Mouse (Mus musculus) c-Kit-positive CD71-positive TER-119-negative erythroid progenitor cells, embryonic 14.5 days (primary cell): ENCODE data around the gene Timp2.
"Not testable (repeated sequence)": the region's sequence is repeated elsewhere in the genome, so short reads cannot be mapped to it uniquely, and the experiment has no call there.

ENCODE experiments used
- DNase-seq: peaks from one replicate; pipeline ENCODE4 v3.0.0-alpha.2; 2013; ENCODE audit warnings: low read depth

The Timp2 gene

DNA sequence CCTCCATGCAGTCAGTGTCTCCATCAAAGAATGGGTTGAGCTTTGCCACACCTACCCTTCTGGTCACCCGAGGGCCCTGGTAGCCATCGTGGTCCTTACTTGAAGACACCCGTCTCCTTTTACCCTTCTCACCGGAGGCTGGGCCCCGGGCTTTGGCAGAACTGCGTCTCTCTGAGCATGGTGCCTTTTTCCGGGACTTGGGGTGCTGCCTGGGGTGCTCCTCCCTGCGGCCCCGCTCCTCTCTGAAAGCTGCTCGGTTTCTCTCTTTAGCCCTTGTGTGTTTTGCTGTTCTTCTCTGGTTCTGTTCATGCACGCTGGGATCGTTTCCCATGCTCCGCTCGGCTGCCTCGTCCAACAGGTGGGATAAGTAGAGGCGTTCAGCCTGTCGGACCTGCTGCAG, 22.1 kb downstream of the Timp2 start:
- DNase-seq = no peak

DNA sequence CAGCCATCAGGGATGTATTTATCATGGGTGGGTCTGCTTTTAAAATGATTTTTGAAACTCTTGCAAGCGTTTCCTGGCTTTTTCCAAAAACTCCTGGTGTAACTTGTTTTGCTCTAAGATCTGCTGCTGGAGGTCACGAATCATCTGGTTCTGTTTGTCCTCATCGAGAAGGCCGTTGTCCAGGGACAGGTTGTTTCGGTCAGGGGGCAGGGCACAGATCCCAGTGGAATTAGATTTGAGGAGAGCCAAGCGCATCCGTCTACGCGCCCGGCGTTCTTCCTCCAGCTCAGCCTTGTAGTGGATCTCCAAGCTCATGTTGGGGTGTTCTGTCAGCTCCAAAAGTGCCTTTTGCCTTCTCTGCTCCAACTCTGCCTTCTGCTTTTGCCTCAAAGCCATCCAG, 23.2 kb downstream of the Timp2 start:
- DNase-seq = no peak

DNA sequence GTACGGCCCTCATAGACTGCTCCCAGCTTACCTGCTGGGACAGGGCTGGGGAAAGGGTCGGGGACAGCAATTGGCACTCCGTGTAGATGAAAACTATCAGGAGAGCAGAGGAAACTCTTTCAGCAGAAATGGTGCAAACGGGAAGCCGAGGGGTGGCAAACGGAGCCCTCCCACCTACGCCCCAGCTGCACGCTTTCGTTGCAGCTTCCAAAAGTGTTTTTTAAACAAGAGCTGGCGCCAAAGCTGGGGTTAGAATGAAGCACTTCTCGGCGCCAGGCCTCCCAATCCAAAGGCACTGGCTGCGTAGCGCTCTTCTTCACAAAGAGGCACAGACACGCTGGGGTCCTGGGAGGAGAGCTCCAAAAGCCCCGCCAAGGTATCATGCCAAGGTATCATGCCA, 24.8 kb downstream of the Timp2 start:
- no peak for DNase-seq

DNA sequence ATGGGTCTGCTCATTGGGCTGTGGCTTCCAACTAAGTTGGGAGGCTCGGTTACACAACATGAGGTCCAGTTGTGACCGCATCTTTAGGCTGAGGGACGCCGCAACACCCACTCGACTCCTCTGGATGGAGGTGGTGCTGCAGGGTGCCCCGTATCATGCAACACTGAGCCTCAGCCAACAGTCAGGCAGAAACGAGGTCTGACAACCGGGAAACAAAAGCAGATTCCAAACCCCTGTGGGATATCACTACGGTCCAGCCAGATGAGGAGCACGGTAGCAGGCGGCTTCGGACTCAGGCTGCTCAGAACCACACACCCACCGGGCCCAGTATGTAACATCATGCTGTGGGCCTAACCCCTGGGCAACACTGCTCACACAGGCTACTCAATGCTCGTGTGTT, 25.2 kb downstream of the Timp2 start:
- no peak for DNase-seq

DNA sequence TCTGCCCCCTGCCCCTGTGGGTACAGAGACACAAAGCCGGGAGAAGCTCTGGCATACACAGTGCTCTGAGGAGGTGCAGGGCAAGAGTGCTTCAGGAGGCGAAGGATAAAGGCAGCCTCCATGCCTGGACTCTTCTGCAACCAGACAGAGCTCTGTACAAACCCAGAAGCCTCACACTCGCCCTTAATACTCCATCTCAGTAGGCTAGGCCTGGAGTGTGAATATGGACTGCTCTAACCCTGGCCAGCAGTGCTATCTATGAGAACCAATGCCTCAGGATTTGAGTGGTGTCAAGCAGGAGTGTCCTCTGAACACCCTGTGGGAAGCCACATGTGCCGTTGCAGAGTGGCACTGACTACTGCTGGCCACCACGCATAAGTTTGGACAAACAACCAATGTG, 26.6 kb downstream of the Timp2 start:
- no peak for DNase-seq

DNA sequence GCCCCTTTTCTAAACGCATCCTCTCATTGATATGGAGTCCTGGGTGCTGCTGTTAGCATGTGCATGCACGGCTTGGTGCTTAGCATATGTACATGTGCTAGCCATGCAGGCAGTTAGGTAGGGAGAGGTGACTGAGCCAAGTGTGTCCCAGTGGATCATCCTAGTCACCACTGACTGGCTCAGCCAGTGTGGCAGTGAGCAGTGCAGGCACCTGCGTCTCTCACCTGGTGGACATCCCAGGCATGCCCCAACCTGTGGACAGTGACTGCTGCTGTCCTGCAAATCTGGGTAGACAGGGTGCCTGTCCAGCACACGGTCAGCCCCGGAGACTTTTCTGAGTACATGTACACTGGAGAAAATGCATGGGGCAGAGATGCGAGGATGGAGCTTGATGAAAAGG, 27.0 kb downstream of the Timp2 start:
- no peak for DNase-seq

DNA sequence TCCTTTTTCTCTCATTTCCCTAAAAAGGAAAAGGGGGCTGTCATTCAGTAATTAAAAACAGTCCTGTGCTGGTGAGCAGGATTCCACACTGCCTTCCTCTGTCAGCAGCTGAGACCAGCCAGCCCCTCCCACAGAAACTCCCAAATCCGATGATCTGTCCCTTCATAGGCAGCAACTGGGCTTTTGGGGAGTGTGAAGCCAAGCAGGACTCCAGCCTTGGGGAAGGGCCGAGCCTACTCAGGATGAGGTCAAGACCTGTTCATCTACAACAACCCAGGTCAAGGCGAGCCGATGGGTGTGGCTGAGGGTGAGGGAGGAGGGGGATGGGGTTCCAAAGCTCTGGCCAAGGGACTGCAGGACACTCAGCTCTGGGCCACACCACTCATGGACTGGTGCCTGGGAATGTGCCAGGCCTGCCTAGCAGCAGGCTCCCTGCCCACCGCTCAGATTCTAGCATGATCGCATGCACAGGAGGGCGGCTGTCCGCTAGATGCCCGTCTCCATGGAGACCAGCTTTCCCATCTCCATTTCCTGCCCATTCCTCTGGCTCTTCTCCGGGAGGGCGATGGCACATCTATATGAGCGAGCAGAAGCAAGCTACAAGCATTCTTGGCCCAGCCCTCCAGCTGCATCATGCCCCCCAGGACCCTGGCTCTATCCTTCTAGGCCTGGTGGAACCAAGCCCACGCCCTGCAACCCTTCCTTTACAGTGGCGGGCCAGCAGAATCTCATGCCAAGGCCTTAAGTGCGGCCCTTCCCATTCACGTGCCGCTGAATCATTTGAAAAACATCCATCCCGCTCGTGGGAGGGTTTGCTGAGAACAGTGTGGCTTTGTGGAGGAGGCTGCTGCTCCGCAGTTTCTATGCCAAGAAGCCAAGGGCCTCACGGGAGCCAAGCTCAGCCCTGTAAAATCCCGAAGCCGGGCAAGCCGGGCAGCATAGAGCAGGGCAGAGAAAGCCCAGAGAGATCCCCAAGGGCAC, 28.3 kb downstream of the Timp2 start:
- no peak for DNase-seq

DNA sequence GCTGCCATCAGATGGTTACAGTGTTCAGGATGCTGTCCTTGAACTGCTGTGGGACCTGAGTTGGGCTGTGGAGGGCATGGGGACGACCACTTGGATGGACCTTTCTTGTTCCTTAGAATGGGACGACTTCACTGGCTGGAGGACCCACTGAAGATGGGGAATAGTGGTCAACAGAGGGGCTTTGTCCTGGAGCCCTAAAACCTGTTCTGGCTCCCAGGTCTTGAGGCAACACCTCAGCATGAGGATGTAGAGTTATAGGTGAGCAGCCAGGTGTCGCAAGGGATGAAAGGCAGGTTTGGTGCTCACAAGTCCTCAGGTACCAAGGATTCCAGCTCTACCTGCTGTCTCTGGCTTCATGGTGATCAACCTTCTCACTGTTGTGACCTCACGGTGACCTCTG, 29.0 kb downstream of the Timp2 start:
- no peak for DNase-seq

DNA sequence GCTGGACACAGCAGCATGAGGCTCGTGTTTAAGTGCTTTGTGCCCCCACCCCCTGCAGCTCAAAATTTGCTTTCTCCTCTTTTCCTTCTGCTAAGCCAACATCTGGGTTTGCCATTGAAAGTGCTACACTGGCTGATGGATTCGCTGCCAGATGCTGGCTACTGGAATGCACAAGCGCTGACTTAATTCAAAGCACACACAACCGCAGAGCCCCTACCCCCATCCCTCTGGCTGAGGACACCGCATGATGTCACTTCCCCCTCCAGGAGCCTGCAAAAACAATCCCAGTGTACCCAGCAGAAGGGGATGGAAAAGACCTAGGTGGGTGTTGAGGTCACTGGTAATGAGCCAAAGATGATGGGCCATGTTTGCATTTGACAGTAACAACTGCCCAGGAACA, 31.0 kb downstream of the Timp2 start:
- DNase-seq = no peak

DNA sequence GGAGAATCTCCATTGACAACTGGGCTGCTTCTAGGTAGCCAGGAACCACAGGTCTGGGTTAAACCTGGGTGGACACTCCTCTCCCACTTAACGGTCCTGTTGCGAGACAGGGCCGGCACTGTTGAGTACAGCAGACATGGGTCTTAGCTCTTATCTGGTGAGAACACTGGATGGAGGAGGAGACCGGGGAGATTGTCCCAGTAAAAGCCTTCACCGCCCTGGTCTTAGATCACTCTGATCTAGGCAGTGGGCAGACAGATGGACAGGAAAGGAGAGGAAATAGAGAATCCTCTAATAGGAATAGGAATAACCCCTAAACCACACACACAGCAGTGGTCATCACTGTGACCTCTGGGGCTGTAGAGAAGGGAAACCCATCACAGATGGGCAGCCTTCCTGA, 31.6 kb downstream of the Timp2 start:
- DNase-seq = no peak

DNA sequence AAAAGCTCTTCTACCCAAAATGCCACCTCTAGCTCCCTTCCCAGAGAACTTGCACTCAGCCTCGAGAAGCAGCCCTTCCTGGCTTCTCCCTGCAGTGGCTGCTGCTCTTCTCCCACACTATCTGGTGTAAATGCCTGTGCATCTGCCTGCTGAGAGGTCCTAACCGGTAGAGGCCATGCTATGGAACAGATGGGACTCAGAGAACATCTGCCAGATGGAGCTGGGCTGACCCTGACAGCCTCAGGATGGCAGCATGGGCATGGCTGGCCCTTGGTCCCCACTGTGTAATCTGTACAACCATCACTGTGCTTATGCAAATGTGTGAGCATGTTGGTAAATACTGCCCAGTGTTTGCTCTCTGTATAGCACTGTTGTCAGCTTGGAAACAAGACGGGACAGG, 32.9 kb downstream of the Timp2 start:
- no peak for DNase-seq

DNA sequence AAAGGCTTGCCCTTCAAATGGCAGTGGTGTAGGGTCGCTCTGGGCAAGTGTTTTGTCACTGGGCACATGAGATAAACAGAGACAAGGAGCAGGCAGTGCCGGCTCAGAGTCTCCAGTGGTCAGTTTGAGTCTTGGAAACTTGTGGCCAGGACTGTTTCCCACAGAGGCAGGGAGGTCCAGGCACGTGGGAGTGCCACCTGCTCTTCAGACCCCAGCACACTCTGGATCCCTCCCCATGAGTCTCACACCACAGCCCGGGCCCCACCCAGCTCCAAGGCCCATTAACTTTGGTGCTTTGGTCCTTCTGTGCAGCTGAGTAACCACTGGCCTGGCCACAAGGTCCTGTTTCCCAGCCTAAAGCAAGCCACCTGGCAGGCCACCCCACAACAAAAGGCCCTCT, 33.6 kb downstream of the Timp2 start:
- no peak for DNase-seq

DNA sequence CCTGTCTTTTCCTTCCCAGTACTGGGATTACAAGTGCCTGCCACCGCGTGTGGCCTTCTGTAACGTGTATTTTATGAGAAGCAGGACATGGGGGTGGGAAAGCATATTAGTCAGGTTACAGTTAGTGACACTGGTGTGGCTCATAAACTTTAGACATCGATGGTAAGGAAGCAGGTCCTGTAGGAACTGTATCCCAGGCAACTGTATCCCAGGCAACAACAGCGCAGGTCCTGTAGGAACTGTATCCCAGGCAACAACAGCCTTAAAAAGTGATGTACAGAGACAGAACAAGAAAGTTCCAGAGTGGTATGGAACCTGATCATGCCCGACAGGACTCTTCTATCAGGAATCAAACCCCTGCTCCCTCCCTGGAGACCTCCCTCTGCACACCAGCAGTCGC, 34.0 kb downstream of the Timp2 start:
- DNase-seq = no peak

DNA sequence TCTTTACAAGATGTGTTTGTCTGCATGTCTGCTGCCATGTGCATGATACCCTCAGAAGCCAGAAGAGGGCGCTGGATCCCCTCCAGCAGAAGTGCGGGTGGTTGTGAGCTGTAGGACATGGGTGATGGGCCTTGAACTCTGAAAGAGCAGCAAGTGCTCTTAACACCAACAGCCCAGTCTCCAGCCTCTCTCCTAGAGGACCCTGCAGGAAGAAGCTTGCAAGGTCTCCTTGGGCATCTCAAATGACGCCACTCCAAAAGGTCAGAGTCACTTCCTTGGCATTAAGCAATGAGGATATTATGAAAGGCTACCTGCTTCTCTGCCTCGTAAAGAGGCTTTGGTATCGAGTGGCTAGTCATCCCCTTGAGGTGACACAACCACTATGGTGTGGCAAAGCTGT, 36.9 kb downstream of the Timp2 start:
- DNase-seq = no peak

DNA sequence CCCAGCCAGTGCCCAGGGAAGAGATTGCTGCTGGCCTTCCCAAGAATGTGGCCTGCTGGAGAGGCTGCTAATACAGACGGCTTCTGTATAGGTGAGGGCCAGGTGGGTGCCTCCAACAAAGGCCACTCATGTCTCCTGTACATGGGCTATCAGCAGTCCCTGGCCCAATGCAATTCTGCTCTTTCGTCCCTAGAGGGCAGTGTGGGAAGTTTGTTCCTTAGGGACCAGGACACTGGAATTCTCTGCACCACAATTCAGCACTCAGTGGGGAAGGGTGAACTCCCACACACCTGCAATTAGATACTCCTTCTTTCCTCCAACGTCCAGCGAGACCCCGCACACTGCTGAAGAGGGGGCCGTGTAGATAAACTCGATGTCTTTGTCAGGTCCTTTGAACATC, 38.4 kb downstream of the Timp2 start:
- DNase-seq = peak; percentile 39

DNA sequence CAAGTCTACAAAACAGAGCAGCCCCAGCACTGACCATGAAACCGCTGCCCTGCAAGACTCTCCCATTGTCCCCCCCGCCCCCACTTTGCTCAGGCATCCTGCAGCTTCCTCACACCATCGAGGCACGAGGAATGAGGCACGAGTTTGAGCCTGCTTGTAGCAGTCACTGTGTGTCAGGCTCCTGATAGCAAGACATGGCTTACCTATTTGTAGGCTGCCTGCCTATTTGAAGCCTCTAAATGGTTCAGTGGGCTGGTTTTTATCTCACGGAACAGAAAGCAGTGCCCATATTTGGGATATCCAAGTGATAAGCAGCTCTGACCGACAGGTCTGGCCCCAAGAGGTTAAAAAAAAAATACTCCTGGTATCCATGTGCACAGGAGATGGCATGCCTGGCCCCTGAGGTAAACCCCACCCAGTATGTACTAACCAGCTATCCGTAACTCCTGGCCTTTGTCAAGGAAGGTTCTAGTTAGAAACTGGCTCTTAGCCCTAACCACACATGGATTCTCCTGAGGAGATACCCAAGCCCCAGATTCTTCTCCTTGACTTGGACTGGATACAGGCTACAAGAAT, 39.2 kb downstream of the Timp2 start:
- DNase-seq = no peak

DNA sequence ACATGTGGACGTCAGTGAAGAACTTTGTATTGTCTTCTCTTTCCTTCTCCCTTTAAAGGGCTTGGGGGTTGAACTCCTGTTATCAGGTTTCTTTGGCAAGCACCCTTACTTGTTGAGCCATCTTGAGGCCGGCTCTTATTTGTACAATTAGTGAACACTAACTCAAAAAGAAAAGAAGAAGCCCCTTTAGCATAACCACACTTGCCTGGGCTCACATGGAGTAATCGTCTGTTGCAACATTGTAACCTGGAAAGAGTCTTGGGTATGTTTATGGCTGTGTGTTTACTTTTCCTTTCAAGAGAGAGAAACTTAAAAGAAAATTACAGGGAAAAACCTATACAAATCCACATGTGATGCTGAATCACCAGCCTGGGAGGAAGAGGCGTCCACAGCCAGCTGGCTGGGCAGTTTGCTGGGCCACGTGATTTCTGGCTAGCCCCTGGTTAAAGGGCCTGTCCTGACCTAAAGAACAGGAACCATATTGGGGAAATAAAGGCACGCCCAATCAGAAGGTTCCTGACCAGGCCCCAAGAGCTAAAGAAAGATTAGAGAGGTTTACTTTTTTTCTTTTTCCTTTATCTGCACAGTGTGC, 43.3 kb downstream of the Timp2 start:
- no peak for DNase-seq

DNA sequence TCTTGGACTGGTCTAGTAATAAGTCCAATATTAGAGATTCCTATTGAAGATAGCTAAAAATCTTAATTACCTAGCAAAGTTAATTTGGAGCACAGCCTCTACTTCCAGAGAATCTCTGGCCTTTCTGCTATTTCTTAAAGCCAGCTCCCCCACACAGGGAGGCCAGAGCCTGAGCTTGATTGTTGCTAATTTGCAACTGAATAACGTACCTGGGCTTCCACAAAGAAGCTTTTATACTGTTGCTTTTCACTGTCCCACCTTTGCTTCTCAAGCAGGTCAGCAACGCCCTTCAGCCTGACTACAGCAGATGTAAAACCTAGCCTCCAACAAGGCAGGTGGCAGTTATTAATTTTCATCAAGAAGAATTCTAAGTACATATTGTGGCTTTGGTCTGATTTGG, 47.6 kb downstream of the Timp2 start:
- not testable (repeated sequence) for DNase-seq

DNA sequence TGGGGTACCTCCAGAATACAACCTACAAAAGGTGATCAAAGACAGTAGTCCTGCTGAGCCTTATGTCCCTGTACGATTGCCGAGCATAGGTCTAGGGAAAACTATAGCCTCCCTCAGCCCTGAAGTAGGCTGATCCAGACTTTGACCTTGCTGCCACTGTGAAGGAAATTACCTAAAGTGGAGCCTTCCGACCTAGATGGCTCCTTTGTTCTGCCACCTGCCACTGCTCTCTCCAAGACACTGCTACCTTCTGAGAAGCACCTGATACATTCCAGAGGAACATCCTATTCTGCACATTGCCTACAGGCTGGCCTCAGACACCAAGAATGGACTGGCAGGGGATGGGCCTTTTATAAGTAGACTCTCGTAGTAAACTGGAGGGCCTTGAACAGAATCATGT, 51.6 kb downstream of the Timp2 start:
- DNase-seq = not testable (repeated sequence)

DNA sequence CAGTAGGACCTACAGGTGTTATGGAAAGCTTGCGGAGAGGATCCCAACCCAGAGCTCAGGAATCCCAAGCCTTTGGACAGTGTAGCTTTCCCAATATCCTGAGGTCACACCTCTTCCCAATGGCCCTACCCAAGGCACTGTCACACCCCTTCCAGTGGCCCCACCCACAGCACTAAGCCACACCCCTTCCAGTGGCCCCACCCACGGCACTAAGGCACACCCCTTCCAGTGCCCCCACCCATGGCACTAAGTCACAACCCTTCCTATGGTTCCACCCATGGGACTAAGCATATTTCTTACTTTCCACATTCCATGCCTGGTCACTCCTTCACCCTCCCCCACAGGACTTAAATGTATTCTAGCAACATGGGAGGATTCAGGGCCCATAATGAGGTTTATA, 56.7 kb downstream of the Timp2 start:
- no peak for DNase-seq

DNA sequence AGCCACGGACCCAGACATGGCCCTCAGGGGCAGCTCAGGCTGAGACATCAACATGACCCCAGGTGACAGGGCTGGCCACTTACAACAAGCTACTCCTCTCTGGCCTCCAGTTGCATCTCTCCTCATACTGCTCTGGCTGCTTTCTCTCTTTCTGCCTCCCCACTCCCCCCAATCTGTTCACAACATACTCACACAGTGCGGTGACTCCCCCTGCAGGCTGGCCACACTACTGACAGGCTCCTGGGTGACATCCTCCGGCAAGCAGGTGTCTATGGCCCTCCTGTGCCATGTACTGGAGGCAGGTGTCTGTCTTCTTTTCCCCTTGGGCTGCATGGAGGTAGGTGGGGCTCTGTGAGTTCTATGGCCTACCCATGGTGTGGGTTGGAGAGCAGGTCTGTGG, 57.6 kb downstream of the Timp2 start:
- DNase-seq = no peak

DNA sequence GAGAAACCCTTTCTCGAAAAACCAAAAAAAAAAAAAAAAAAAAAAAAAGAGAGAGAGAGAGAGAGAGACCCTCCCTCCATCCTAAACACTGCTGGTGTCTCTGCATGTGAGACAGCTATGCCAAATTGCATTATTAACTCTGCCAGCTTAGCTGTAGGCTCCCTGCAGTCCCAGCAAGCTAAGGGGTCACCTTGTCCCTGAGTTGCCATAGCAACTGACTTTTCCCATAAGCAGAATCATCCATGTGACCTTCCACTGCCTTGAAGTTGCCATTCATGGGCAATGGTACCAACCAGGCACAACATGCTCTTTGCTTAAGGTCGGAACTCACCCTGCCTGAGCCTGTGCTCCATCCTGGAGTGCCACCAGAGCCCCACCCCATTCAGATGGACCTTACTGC, 60.5 kb downstream of the Timp2 start:
- DNase-seq = no peak

DNA sequence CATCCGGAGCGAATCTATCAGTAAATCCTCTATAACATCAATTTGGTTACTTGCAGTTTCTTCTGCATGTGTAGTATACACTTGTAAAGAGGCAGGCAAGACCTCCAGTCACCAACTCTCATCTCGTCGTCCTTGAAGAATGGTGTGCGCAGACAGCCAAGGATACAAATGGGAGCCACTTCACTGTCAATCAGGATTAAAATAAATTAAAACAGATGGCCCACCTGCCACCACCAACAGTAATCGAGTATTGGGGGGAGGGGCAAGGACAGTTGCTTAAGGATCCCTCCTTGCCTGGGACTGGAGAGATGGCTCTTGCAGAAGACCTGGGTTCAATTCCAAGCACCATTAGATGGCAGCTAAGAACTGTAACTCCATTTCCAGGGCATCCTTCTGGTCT, 62.9 kb downstream of the Timp2 start:
- no peak for DNase-seq
